Mouse (Mus musculus) kidney, adult 18-20 months (tissue): Measurements from ENCODE around the gene Eif2ak3.
A peak's percentile ranks its signal among the peaks of the same experiment; 100 is the strongest.
"Not testable (repeated sequence)": the region's sequence is repeated elsewhere in the genome, so short reads cannot be mapped to it uniquely, and the experiment has no call there.

Experiments used
- DNase-seq: peaks from one replicate; pipeline ENCODE4 v3.0.0; 2021

Eif2ak3 gene

DNA sequence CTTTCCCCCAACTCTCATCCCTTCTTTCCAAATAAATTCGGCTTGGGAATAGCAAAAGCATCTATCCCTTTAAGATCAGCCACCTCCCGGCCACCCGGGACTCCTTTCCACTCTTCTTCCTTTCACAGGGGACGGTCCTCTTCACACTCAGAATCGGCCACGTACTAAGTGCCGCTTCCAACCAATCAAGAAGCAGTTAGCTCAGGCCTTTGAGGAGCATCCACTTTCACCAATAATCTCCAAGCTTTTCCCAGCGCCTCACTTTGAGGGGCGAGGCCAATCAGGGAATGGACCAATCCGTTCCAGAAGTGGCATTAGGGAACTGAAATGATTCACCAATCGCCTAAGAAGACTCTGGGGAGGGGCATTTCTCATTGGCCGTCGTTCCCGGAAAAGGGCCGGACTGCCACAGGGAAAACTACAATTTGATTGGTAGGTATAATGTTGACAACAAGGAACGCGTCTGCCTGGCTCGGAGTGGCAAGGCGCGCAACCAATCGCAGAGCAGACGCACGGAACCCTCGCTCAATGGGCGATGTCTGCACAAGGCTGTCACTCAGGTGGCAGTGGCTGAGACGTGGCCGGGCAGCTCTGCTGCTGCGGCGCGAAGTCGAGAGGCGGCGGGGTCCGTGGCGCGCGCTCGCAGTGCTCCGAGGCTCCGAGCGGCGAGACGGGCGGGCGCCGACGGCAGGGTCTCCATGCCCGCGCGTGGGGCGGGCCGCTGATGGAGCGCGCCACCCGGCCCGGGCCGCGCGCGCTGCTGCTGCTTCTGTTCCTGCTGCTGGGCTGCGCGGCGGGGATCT is at the start of gene Eif2ak3:
TSS of gene Eif2ak3 (plus strand) at position 514 of the 803 bp plus-strand sequence.
- DNase-seq = peak; percentile 97

DNA sequence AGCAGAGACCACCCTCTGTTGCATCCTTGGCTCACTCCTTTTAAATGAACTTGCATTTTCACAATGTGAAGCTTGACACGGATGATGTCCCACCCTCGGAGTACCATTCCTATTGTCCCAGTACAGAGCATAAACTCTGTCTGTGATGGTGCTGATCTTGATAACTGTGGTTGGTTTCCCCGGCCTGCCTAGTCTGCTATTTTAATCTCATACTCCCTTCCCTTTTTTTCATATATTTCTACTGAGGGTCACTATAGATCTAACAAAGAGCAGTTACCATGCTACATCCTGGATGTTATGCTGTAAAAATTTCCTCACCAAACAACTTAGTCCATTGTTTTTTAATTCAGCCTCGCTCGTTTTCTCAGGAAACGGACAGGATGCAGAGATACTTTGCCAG is 47.4 kb upstream of the Eif2ak3 start:
- DNase-seq = no peak

DNA sequence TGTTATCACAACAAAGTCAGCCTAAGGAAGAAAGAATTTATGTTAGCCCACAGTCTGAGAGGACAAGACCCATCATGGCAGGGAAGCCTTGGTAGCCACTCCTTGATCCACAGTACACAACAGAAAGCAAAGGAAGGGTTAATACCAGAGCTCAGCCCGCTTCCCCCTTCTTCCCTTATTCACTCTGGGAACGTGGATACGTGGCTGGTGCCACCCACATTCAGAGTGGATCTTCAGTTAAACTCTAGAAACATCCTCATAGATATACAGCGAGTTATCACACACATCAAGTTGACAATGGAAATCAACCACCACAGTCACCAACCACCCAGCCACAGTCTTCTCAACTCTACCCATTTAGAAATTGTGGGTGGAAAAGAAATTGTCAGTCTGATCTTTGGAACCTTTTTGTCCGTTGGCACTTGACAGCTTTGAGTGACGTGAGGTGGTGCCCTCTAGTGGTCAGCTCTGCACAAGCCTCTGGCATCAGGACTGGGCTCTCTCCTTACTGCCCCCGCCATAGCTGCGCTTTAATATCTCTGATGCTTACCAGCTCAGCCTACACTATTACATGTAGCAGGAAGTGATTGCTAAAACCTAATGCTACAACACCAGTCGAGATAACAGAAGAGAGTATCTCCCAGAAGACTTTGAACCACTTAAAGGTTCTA is 46.6 kb upstream of the Eif2ak3 start:
- DNase-seq = peak; percentile 76

GRCm38 (mm10) chr6:70804632-70805031 is 39.7 kb upstream of the Eif2ak3 start:
- peak; percentile 58 for DNase-seq

GRCm38 (mm10) chr6:70805267-70805666 is 39.0 kb upstream of the Eif2ak3 start:
- DNase-seq = peak; percentile 78

- peak; percentile 80 for DNase-seq
Measured at GRCm38 (mm10) chr6:70805820-70806513, 38.3 kb upstream of the Eif2ak3 start.

GRCm38 (mm10) chr6:70806514-70806912 is 37.8 kb upstream of the Eif2ak3 start:
- no peak for DNase-seq

- DNase-seq = no peak
Measured at GRCm38 (mm10) chr6:70810524-70810923, 33.8 kb upstream of the Eif2ak3 start.

DNA sequence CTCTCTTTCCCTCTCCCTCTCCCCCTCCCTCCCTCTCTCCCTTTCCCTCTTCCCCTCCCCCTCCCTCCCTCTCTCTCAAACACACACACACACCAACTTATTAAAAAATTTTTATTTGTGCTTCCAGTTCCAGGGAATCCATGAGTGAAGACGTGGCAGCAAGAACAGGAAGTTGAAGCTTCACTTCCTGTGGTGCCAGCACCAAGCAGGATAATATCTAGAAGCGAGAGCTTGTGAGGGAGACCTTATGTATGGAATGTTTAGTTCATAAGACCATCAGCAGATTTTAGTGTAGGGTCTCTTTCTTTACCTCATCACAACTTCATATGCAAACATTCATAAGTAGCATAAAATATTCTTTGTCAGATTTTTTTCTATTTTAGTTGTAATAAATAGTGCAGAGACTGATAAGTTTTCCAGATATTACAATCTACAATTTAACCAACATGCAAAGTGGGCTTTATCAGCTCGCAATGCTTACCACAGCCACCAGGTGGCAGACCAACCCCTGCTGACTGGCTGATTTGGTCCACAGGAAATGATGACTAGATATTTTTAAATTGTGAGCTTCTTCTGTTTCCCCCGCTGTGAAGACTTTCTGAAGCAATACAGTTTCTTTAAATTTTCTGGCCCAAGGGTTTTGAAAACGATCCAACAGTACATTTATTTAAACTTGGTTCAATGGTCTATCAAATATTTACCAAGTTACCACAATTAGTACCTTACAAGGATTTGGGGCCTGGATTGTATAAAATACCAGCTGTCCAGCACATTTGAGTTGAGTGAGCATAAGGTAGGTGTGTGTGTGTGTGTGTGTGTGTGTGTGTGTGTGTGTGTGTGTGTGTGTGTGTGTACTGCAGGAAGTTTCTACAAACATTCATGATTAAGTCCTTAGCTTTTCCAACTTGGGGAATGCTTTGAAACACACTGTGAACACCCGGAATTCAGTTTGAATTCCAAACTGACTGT is 32.5 kb upstream of the Eif2ak3 start:
- DNase-seq = peak; percentile 89

DNA sequence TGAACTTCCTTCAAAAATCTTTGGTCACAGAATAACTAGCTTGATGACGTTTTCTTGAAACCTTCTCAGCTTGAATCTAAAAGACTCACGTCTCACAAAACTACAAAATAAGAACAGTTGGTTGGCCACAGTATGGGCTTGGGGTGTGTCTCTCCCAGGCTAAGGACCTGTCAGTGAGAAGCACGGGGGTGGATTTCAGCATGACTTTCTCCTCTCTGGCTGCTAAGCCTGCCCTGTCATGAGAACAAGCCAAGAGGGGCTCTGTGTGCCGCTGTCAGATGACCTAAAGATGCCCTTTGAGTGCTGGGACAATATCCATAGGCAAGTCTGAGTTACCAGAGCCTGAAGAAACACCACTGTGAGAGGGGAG is 31.8 kb upstream of the Eif2ak3 start:
- peak; percentile 73 for DNase-seq

GRCm38 (mm10) chr6:70813921-70814628 is 30.2 kb upstream of the Eif2ak3 start:
- DNase-seq = peak; percentile 71

GRCm38 (mm10) chr6:70814629-70814950 is 29.7 kb upstream of the Eif2ak3 start:
- DNase-seq = no peak

GRCm38 (mm10) chr6:70815471-70815870 is 28.8 kb upstream of the Eif2ak3 start:
- no peak for DNase-seq

GRCm38 (mm10) chr6:70821566-70821965 is 22.7 kb upstream of the Eif2ak3 start:
- no peak for DNase-seq

GRCm38 (mm10) chr6:70822386-70822910 is 21.9 kb upstream of the Eif2ak3 start:
- DNase-seq = no peak

DNA sequence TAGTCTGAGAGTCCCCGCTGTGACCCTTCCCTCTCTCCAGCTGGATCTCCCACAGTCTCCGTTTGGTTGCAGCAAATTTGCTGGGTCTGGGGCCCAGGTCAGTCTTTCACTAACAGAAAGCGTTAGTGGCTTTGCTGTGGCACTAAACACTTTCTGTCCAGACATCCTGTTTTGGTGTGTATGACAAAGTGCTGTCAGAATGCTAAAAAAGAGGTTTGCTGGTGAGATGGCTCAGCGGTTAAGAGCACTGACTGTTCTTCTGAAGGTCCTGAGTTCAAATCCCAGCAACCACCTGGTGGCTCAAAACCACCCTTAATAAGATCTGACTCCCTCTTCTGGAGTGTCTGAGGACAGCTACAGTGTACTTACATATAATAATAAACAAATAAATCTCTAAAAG is 21.0 kb upstream of the Eif2ak3 start:
- not testable (repeated sequence) for DNase-seq

DNA sequence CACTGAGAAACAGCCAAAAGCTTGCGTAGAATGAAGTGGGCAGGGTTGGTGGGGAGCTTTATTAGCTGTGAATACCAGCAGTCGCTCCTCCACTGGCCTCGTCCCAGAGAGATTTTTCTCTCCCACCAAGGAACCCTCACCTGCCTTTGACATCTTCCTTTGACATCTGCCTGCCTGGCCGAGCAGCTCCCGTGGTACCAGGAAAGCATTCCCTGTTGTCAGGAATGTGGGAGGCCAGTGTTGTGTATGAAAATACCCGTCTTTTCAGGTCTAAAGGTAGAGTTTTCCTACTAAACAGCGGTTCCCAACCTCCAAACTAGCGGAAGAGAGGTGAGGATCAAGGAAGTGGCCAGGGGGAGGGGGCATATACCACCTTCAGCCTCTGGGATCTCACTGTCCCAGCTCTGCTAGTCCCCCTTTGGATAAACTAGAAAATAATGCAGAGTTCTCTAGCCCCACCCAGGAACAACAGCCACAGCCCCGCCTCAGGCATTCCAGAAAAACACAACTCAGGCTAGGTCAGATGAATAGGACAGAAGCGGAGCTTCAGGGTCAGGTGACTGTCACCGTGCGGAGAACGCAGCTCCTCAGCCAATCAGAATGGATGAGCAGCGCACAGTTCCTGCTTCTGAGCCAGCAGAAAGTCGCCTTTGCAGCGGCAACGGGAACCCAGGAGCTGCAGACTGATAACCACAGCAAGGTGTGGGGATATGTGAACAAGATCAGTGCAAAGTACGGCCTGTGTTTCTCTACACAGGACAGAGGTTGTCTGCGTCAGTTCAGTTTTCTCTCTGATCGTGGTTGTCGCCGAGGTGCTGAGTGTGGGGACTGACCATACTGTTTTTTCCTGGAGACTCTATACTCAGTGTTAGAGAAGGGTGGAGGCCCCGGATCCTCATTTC is 20.0 kb upstream of the Eif2ak3 start:
- DNase-seq = peak; percentile 80

DNA sequence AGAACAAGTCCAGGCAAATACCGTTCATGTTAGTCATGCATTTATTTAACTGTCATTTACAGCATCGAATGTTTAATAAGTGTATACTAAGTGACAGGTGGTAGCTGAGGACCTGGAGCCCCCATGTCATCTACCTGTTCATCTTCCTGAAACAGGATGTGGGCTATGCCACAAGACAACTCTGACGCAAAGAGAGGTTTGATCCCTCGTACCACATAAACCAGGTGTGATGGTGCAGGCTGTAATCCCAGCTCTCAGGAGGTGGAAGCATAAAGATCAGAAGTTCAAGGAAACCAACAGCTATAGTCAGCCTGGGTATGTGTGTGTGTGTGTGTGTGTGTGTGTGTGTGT is 19.4 kb upstream of the Eif2ak3 start:
- no peak for DNase-seq

GRCm38 (mm10) chr6:70829451-70829850 is 14.9 kb upstream of the Eif2ak3 start:
- DNase-seq = no peak

- DNase-seq = no peak
Measured at GRCm38 (mm10) chr6:70830552-70830951, 13.8 kb upstream of the Eif2ak3 start.
